Mouse (Mus musculus) limb, embryonic 14.5 days (tissue): Measurements from ENCODE around the gene Tnfsfm13. TPM values are rescaled to one million over a fixed set of nuclear protein-coding genes. Genes with fewer than 3 reads are reported as not detected.

Experiments used
- ATAC-seq: fragments of 200-750 bp; cut with Nextera tagmentation; 2 replicates; pipeline ENCODE4 v1.8.0; 2017; ENCODE audit warnings: low read depth, moderate number of reproducible peaks, moderate TSS enrichment; ENCODE audit not compliant: low FRiP score
- DNase-seq: peaks from one replicate; pipeline ENCODE4 v3.0.0-alpha.2; 2015; ENCODE audit warnings: low spot score
- H3K27ac ChIP-seq: fragments of 300-500 bp; sonication (generic); replicated peaks from 2 replicates; pipeline ENCODE4 v1.5.1; 2014; ENCODE audit warnings: low read depth, mild to moderate bottlenecking, low read length, moderate library complexity, mixed read lengths
- H3K27me3 ChIP-seq: fragments of 300-500 bp; sonication (generic); 2 replicates; pipeline ENCODE4 v1.6.1; 2014; ENCODE audit warnings: low read length, mixed read lengths; ENCODE audit not compliant: control insufficient read depth, insufficient read depth
- H3K36me3 ChIP-seq: fragments of 300-500 bp; sonication (generic); 2 replicates; pipeline ENCODE4 v1.6.1; 2014; ENCODE audit warnings: mild to moderate bottlenecking, low read length, moderate library complexity, mixed read lengths; ENCODE audit not compliant: control insufficient read depth, insufficient read depth
- H3K4me1 ChIP-seq: fragments of 300-500 bp; sonication (generic); 2 replicates; pipeline ENCODE4 v1.6.1; 2014; ENCODE audit warnings: antibody characterized with exemption, low read length, mixed read lengths; ENCODE audit not compliant: control insufficient read depth, insufficient read depth
- H3K4me2 ChIP-seq: fragments of 300-500 bp; sonication (generic); replicated peaks from 2 replicates; pipeline ENCODE4 v1.6.1; 2014; ENCODE audit warnings: low read depth, mild to moderate bottlenecking, low read length, moderate library complexity; ENCODE audit not compliant: severe bottlenecking
- H3K4me3 ChIP-seq: fragments of 300-500 bp; sonication (generic); replicated peaks from 2 replicates; pipeline ENCODE4 v1.5.1; 2014; ENCODE audit warnings: low read length
- H3K9ac ChIP-seq: fragments of 300-500 bp; sonication (generic); 2 replicates; pipeline ENCODE4 v1.6.1; 2014; ENCODE audit warnings: mild to moderate bottlenecking, low read depth, low read length, moderate library complexity; ENCODE audit not compliant: severe bottlenecking
- H3K9me3 ChIP-seq: fragments of 300-500 bp; sonication (generic); 2 replicates; pipeline ENCODE4 v1.6.1; 2016; ENCODE audit warnings: low read length; ENCODE audit not compliant: control insufficient read depth
- POLR2A ChIP-seq: fragments of 200-500 bp; IDR thresholded peaks from 2 replicates; pipeline ENCODE4 v1.8.0; 2012; ENCODE audit warnings: inconsistent platforms, mild to moderate bottlenecking, moderate library complexity, borderline replicate concordance; ENCODE audit not compliant: insufficient read depth, insufficient read length; ENCODE audit errors: extremely low read depth
- WGBS: fragments of 180-500 bp; shearing (Covaris S2); extraction: QIAGEN DNeasy Blood & Tissue Kit; methylation state at CpG from one replicate; pipeline ENCODE4 v1.1.7; 2014; 5-methylcytosine and 5-hydroxymethylcytosine counted together
- polyA plus RNA-seq, 2 experiments: library from polyadenylated mRNA; depleted of rRNA in 1 of 2; stranded (reverse) in 1 of 2; unstranded in 1 of 2; fragments of >200 nt; fragmentation: Nextera tagmentation in 1 of 2; extraction: Ambion mirVana in 1 of 2; gene quantifications; 2 replicates each; pipeline versions ENCODE4 v1.2.1 to v1.2.3; 2012 to 2014

Tnfsfm13 gene
- polyA plus RNA-seq, 2 experiments: 6.6 to 6.9 TPM

- no peaks in the 10 kb centered on the region for H3K9me3 ChIP-seq
- no peak overlapping the region for H3K4me2 ChIP-seq
- no peak overlapping the region; the same call in 1 of the 2 replicates for H3K27ac ChIP-seq
- ATAC-seq: no peak
- no peak overlapping the region for H3K9ac ChIP-seq
- WGBS: 59% methylated on average over 9 of the region's 9 CpGs
- H3K27me3 ChIP-seq: no peaks in the 10 kb centered on the region
- no peak for DNase-seq
- H3K4me3 ChIP-seq: no peak overlapping the region
- H3K4me1 ChIP-seq: 0 out of 2 replicates have a peak, but pooled peaks cover 5% of the 10 kb centered on the region
- no peak for TF ChIP-seq POLR2A
- H3K36me3 ChIP-seq: no peaks in the 10 kb centered on the region
Observed at GRCm38 (mm10) chr11:69715482-69715881, 19.6 kb upstream of the Tnfsfm13 start.

GRCm38 (mm10) chr11:69714636-69715329 lies 18.9 kb upstream of the Tnfsfm13 start:
- H3K27me3 ChIP-seq: no peaks in the 10 kb centered on the region
- 0 out of 2 replicates have a peak, but pooled peaks cover 5% of the 10 kb centered on the region for H3K4me1 ChIP-seq
- H3K9ac ChIP-seq: no peak overlapping the region
- H3K4me2 ChIP-seq: no peak overlapping the region
- no peak overlapping the region for H3K4me3 ChIP-seq
- H3K27ac ChIP-seq: no peak overlapping the region
- no peak for ATAC-seq
- TF ChIP-seq POLR2A: no peak
- no peaks in the 10 kb centered on the region for H3K9me3 ChIP-seq
- peak; percentile 18 for DNase-seq
- no peaks in the 10 kb centered on the region for H3K36me3 ChIP-seq
- whole genome bisulfite sequencing: 46% methylated on average over 18 of the region's 18 CpGs

- Histone ChIP-seq H3K4me1 (0 out of 2 replicates have a peak, but pooled peaks cover 5% of the 10 kb centered on the region), H3K9me3 (no peaks in the 10 kb centered on the region), H3K9ac (no peak overlapping the region), H3K36me3 (no peaks in the 10 kb centered on the region), H3K4me2 (no peak overlapping the region), H3K27me3 (no peaks in the 10 kb centered on the region), H3K4me3 (no peak overlapping the region), H3K27ac (no peak overlapping the region)
- no peak for TF ChIP-seq POLR2A
- 77% methylated on average over 20 of the region's 20 CpGs for WGBS
- no peak for DNase-seq
- no peak for ATAC-seq
Observed at GRCm38 (mm10) chr11:69712954-69713672, 17.2 kb upstream of the Tnfsfm13 start.

- TF ChIP-seq POLR2A: no peak
- Histone ChIP-seq H3K27me3 (no peaks in the 10 kb centered on the region), H3K9me3 (no peaks in the 10 kb centered on the region), H3K36me3 (no peaks in the 10 kb centered on the region), H3K4me3 (no peak overlapping the region), H3K4me1 (peaks cover 3% of the 10 kb centered on the region; the same call in 1 of the 2 replicates), H3K4me2 (no peak overlapping the region), H3K27ac (no peak overlapping the region), H3K9ac (no peak overlapping the region)
- DNase-seq: no peak
- WGBS: 88% methylated on average over 2 of the region's 2 CpGs
- ATAC-seq: no peak
Observed at GRCm38 (mm10) chr11:69711082-69711481, 15.2 kb upstream of the Tnfsfm13 start.

GRCm38 (mm10) chr11:69710470-69710869 lies 14.6 kb upstream of the Tnfsfm13 start:
- H3K4me3 ChIP-seq: no peak overlapping the region
- no peak for TF ChIP-seq POLR2A
- no peak for DNase-seq
- no peaks in the 10 kb centered on the region for H3K36me3 ChIP-seq
- WGBS: 80% methylated on average over 3 of the region's 3 CpGs
- no peaks in the 10 kb centered on the region for H3K9me3 ChIP-seq
- no peak overlapping the region for H3K9ac ChIP-seq
- no peaks in the 10 kb centered on the region; the same call in 1 of the 2 replicates for H3K4me1 ChIP-seq
- no peaks in the 10 kb centered on the region for H3K27me3 ChIP-seq
- H3K4me2 ChIP-seq: no peak overlapping the region
- H3K27ac ChIP-seq: no peak overlapping the region
- no peak for ATAC-seq
